Mouse (Mus musculus) G1E-ER4 (cell line): Measurements from ENCODE around the gene Tmem131l. TPM values are rescaled to one million over a fixed set of nuclear protein-coding genes. Genes with fewer than 3 reads are reported as not detected.

ENCODE experiments used
- GATA1 ChIP-seq: IDR thresholded peaks from one replicate; pipeline ENCODE4 v1.8.0; 2012; ENCODE audit warnings: low read length, inconsistent platforms
- polyA plus RNA-seq: library from polyadenylated mRNA; stranded (reverse); fragments of >175 nt; gene quantifications from 2 replicates; pipeline ENCODE4 v1.2.3, GENCODE M21; 2012

Tmem131l gene
- polyA plus RNA-seq, 1 experiment, result 39.4 TPM

DNA sequence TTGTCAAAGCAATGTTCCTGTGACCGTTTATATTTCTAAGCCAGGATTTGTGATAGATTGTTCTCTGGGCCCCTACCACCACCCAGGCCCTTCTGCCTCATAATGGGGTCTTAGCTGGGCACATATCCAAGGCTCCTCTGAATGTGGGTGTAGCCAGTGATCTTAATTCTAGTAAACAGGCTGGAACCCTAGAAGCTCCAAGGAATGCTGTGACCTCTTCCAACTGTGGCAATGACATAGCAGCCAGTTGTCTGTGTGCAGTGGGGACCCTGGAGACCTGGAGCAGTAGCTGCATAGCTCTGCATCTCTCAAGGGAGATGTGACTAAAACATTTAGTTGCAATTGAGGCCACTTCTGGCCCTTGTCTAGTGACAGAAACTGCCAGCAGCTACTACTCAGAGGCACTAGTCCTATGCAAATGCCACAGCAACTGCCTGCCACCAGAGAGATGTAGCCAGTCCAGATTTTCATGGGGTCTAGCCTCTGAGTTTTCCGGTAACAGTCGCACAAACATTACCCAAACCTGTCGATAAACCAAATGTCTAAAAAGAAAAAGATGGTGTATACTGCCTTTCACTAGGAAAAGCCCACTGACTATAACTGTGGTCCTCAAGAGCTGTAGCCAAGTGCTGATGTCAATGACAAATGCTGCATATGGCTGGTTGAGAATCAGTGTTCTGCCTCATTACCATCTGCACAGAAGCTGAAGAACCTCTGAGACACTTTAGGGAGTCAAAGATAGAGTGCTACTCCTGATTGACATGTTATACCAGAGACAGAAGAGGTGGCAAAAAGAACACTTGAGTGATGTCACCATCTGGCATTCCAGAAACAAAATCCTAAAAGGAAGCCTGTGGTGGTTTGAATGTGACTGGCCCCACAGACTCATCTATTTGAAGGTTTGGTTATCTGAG is 61.2 kb downstream of the Tmem131l start:
- TF ChIP-seq GATA1, result no peak

DNA sequence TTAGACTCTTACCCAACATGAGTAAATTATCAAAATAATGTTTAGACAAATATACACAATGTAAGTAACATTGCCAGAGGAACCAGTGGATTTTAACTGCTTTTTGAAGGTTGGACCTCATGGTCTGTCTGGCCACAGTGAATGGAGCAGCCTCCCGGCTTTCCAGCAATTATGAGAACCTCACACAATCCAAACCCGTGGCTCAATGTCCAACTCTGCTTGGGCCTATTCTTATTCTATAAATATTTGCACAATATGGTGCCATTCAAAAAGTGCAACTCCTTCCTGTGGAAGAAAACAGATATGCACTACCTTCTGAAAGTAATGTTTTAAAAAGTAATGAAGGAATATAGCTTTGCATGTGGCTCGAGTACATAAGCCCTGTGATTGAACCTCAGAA is 62.2 kb downstream of the Tmem131l start:
- no peak for TF ChIP-seq GATA1

DNA sequence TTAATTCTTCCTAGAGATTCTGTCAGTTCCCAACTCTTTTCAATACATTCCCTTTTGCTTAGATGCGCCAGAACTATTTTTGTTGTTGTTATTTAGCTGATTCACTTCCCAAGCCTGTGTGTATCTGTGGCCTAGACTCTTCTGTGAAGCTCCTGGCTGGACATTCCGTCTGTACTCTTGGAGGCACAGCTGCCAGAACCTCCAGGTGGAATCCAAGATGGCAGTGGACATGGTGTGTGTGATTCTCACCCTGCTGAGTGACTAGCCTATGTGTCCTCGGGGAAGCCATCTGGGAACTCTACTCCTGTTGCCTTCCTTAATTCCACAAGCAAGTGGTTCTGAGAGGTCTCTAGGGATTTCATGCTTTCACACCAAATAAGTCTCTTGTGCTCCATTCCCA is 63.8 kb downstream of the Tmem131l start:
- TF ChIP-seq GATA1, result no peak

- TF ChIP-seq GATA1, result no peak
Observed at GRCm38 (mm10) chr3:83973339-83973738, 66.6 kb downstream of the Tmem131l start.

DNA sequence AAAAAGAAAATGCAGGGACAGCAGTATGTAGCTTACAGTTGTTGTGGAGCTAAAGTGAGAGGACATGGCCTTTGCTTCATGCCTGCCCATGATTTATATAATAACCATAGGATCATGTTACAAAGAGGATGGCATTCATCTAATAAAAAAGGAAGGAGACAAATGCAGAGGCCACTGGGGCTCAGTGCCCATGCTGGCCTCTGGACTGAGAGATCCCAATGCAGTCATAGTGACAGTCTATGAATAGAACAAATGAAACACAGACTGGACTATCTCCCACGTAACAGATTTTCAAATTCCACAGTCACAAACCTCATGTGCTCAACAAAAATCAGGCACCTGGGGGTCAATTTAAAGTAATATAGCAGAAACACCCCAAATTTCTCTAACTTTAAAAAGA is 69.3 kb downstream of the Tmem131l start:
- TF ChIP-seq GATA1, result no peak

GRCm38 (mm10) chr3:83969081-83969480 is 70.9 kb downstream of the Tmem131l start:
- TF ChIP-seq GATA1, result no peak

GRCm38 (mm10) chr3:83967791-83968190 is 72.2 kb downstream of the Tmem131l start:
- no peak for TF ChIP-seq GATA1

DNA sequence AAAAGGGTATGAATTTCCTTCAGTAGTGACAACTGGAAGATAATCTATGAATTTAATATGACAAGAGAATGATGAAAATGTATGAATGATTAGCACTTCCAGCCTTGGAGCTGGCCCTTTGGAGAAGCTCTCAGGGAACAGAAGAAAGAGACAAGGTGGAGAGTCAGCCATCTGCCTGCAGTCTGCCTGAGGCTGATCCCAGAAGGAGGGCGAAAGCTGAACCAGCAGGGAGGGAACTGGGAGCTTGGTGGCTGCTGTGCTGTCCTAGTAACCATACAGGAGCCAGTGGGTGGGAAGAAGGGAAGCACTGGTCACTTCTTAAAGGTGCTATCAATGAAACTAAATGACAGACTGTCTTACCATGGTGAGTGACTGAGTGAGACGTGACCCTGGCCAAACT is 74.6 kb downstream of the Tmem131l start:
- TF ChIP-seq GATA1, result no peak

DNA sequence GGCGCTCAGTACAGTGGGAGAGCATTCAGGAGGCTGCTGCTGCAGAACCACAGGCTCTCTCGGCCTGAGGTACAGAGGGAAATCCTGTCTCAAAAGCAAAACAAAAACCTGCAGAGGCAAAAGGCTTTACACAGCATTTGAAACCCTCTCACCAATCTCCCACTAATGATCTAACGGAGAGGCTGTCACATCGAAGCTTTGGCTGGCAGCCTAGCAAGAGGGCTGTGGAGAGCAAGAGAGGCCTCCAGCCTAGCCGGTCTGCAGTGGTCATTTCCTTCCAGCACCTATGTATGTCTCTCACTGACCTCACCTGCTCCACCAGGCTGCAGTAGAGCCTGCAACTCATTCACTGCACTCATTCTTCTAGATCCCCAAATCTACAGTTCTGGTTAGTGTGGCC is 76.3 kb downstream of the Tmem131l start:
- TF ChIP-seq GATA1, result no peak

DNA sequence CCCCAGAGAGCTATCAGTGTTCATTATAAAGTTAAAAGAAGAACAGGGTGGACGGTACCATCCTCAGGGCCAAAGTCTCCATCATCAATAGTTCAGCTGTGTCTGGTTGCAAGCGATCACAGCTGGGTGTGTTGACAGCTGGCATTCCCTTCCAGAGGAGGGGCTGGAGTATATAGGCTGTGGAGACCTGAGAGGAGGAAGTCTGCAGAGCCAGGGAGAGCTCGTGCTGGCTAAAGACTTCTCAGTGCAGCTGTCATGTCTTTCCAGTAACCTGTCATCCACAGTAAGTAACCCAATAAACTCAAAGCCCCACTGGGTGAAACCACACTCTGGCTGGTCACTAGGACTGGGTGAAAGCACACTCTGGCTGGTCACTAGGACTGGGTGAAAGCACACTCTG is 77.4 kb downstream of the Tmem131l start:
- TF ChIP-seq GATA1, result no peak

- TF ChIP-seq GATA1, result no peak
Observed at GRCm38 (mm10) chr3:83962076-83962475, 77.9 kb downstream of the Tmem131l start.

DNA sequence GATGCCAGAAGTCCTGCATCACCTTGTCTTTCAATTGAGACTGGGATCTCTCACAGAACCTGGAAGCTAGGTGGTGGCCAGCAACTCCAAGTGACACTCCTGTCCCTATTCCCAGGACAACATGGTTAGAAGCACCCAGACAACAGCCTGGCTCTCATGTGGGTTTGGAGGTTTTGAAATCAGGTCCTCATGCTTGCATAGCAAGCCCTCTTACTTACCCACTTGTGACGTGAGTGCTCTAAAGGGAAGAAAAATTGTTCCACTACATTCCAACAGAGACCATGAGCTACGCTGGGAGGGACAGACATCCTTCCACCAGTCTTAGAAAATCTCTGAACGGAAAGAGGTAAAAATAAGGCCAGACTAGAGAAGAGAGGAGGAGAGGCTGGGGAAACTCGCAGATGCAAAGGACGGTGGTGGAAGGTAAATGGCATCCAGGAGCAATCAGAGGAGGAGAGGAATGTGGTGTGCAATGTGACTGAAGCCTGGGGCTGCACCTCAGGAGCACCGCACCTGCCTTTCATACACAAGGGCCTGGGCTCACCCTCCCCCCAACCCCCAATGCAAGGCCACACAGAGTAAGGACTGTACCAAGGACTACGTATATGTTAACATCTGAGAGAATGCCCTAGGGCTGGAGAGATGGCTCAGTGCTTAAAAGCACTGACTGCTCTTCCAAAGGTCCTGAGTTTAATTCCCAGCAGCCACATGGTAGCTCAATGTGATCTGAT is 80.9 kb downstream of the Tmem131l start:
- no peak for TF ChIP-seq GATA1

GRCm38 (mm10) chr3:83953879-83954278 is 86.1 kb downstream of the Tmem131l start:
- no peak for TF ChIP-seq GATA1

DNA sequence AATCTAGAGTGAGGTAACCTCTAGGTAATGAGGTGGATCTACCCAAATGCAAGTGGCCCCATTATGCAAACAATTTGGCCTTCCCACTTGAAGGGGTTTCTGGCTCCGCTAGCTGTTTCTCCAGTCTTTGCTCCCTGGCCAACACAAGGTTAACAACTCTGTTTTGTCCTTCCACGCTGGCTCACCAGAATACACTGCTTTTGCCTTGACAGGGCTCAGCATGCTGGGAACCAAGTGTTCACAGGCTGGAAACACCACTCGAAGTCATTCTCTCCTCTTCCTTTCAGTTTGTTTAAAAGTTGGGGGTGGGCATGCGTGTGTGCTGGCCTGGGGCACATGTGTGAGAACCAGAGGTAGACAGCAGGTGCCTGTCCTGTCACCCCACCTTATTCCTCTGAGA is 91.2 kb downstream of the Tmem131l start:
- TF ChIP-seq GATA1, result no peak

GRCm38 (mm10) chr3:83947476-83948245 is 92.3 kb downstream of the Tmem131l start:
- no peak for TF ChIP-seq GATA1

- TF ChIP-seq GATA1, result no peak
Observed at GRCm38 (mm10) chr3:83946848-83947247, 93.1 kb downstream of the Tmem131l start.
